Mouse (Mus musculus) megakaryocyte-erythroid progenitor cell, adult 5-6 weeks (primary cell): ENCODE measurements around the gene Atp8b5. TPM values are rescaled to one million over a fixed set of nuclear protein-coding genes. Genes with fewer than 3 reads are reported as not detected.

Experiments used
- ATAC-seq: replicated peaks from 2 replicates; pipeline ENCODE4 v1.8.0; 2016; ENCODE audit warnings: mild to moderate bottlenecking, inconsistent platforms; ENCODE audit not compliant: severe bottlenecking, poor library complexity, low FRiP score, low TSS enrichment
- total RNA-seq, 2 experiments: library from RNA; stranded (forward) in 1 of 2; stranded (reverse) in 1 of 2; fragments of 200-1000, 215-1000 nt in 1 of 2; fragments of >200 nt in 1 of 2; fragmentation: Nextera tagmentation in 1 of 2; gene quantifications; 2 replicates each; pipeline ENCODE4 v1.2.3; 2014 to 2017

The Atp8b5 gene
- total RNA-seq, 2 experiments from 2014 or later = 0.66 to 0.68 TPM

- ATAC-seq = no peak
Observed at GRCm38 (mm10) chr4:43309696-43310338, 42.9 kb downstream of the Atp8b5 start.

- ATAC-seq = no peak
Observed at GRCm38 (mm10) chr4:43321536-43321935, 54.6 kb downstream of the Atp8b5 start.

GRCm38 (mm10) chr4:43322336-43322735, 55.4 kb downstream of the Atp8b5 start:
- ATAC-seq = no peak

GRCm38 (mm10) chr4:43327118-43327517, 60.2 kb downstream of the Atp8b5 start:
- no peak for ATAC-seq

GRCm38 (mm10) chr4:43334771-43335170, 67.8 kb downstream of the Atp8b5 start:
- ATAC-seq = no peak

- ATAC-seq = no peak
Observed at GRCm38 (mm10) chr4:43336176-43336575, 69.2 kb downstream of the Atp8b5 start.

GRCm38 (mm10) chr4:43340096-43340804, 73.3 kb downstream of the Atp8b5 start:
- no peak for ATAC-seq

- ATAC-seq = no peak
Observed at GRCm38 (mm10) chr4:43341276-43341891, 74.4 kb downstream of the Atp8b5 start.

GRCm38 (mm10) chr4:43342443-43342842, 75.5 kb downstream of the Atp8b5 start:
- no peak for ATAC-seq

- no peak for ATAC-seq
Observed at GRCm38 (mm10) chr4:43344932-43345331, 78.0 kb downstream of the Atp8b5 start.

GRCm38 (mm10) chr4:43349206-43349605, 82.2 kb downstream of the Atp8b5 start:
- no peak for ATAC-seq

GRCm38 (mm10) chr4:43350038-43350560, 83.1 kb downstream of the Atp8b5 start:
- no peak for ATAC-seq

- no peak for ATAC-seq
Observed at GRCm38 (mm10) chr4:43353662-43354061, 86.7 kb downstream of the Atp8b5 start.

- peak; percentile 60 for ATAC-seq
Observed at GRCm38 (mm10) chr4:43364914-43365560, 98.1 kb downstream of the Atp8b5 start.

GRCm38 (mm10) chr4:43367295-43367694, 100.3 kb downstream of the Atp8b5 start:
- ATAC-seq = no peak

GRCm38 (mm10) chr4:43367787-43368186, 100.8 kb downstream of the Atp8b5 start:
- ATAC-seq = 0 out of 2 replicates have a peak, but pooled peaks have one; percentile 31

- ATAC-seq = no peak
Observed at GRCm38 (mm10) chr4:43371406-43371805, 104.4 kb downstream of the Atp8b5 start.

- no peak for ATAC-seq
Observed at GRCm38 (mm10) chr4:43372155-43372554, 105.2 kb downstream of the Atp8b5 start.

- no peak for ATAC-seq
Observed at GRCm38 (mm10) chr4:43374266-43374665, 107.3 kb downstream of the Atp8b5 start.

- no peak for ATAC-seq
Observed at GRCm38 (mm10) chr4:43379601-43380000, 112.6 kb downstream of the Atp8b5 start.
